Mouse (Mus musculus): ENCODE measurements around the gene Ccsap.
A peak's percentile ranks its signal among the peaks of the same experiment; 100 is the strongest.
"Not testable (repeated sequence)": the region's sequence is repeated elsewhere in the genome, so short reads cannot be mapped to it uniquely, and the experiment has no call there.

The Ccsap gene

GRCm38 (mm10) chr8:123835451-123835850 lies 24.6 kb downstream of the Ccsap start:
- peak; percentile 82 for DNase-seq (ENCODE audit: low read depth)

- DNase-seq (ENCODE audit: low read depth) = peak; percentile 69
Observed at GRCm38 (mm10) chr8:123832757-123833156, 27.3 kb downstream of the Ccsap start.

GRCm38 (mm10) chr8:123827523-123827922 lies 32.5 kb downstream of the Ccsap start:
- DNase-seq (ENCODE audit: low read depth) = no peak

GRCm38 (mm10) chr8:123826758-123827157 lies 33.3 kb downstream of the Ccsap start:
- no peak for DNase-seq (ENCODE audit: low read depth)

- no peak for DNase-seq (ENCODE audit: low read depth)
Observed at GRCm38 (mm10) chr8:123826001-123826400, 34.0 kb downstream of the Ccsap start.

- no peak for DNase-seq (ENCODE audit: low read depth)
Observed at GRCm38 (mm10) chr8:123823532-123824123, 36.4 kb downstream of the Ccsap start.

GRCm38 (mm10) chr8:123823111-123823510 lies 36.9 kb downstream of the Ccsap start:
- peak; percentile 18 for DNase-seq (ENCODE audit: low read depth)

GRCm38 (mm10) chr8:123820780-123821179 lies 39.2 kb downstream of the Ccsap start:
- DNase-seq (ENCODE audit: low read depth) = no peak

- DNase-seq (ENCODE audit: low read depth) = no peak
Observed at GRCm38 (mm10) chr8:123819683-123820610, 40.1 kb downstream of the Ccsap start.

GRCm38 (mm10) chr8:123817747-123818146 lies 42.3 kb downstream of the Ccsap start:
- no peak for DNase-seq (ENCODE audit: low read depth)

GRCm38 (mm10) chr8:123816939-123817338 lies 43.1 kb downstream of the Ccsap start:
- no peak for DNase-seq (ENCODE audit: low read depth)

- DNase-seq (ENCODE audit: low read depth) = no peak
Observed at GRCm38 (mm10) chr8:123815325-123815724, 44.7 kb downstream of the Ccsap start.

GRCm38 (mm10) chr8:123813892-123814266 lies 46.1 kb downstream of the Ccsap start:
- no peak for DNase-seq (ENCODE audit: low read depth)

GRCm38 (mm10) chr8:123813173-123813891 lies 46.7 kb downstream of the Ccsap start:
- no peak for DNase-seq (ENCODE audit: low read depth)

- DNase-seq (ENCODE audit: low read depth) = no peak
Observed at GRCm38 (mm10) chr8:123812227-123812626, 47.8 kb downstream of the Ccsap start.

- DNase-seq (ENCODE audit: low read depth) = not testable (repeated sequence)
Observed at GRCm38 (mm10) chr8:123809342-123809741, 50.7 kb downstream of the Ccsap start.

GRCm38 (mm10) chr8:123808671-123809070 lies 51.3 kb downstream of the Ccsap start:
- DNase-seq (ENCODE audit: low read depth) = no peak

GRCm38 (mm10) chr8:123807852-123808573 lies 52.0 kb downstream of the Ccsap start:
- DNase-seq (ENCODE audit: low read depth) = no peak

GRCm38 (mm10) chr8:123807024-123807431 lies 53.0 kb downstream of the Ccsap start:
- DNase-seq (ENCODE audit: low read depth) = peak; percentile 63

- DNase-seq (ENCODE audit: low read depth) = no peak
Observed at GRCm38 (mm10) chr8:123806374-123806935, 53.6 kb downstream of the Ccsap start.

GRCm38 (mm10) chr8:123805718-123806373 lies 54.2 kb downstream of the Ccsap start, which contains the start of gene Rab4a:
Gene Rab4a (plus strand): TSS chr8:123805985.
- peak; percentile 61 for DNase-seq (ENCODE audit: low read depth)

All from induced T-regulatory cell, adult 2 months (primary cell).